Mouse (Mus musculus): ENCODE measurements around the gene Sfmbt2. TPM values are rescaled to one million over a fixed set of nuclear protein-coding genes. Genes with fewer than 3 reads are reported as not detected.

Gene Sfmbt2
- polyA plus RNA-seq, 1 experiment from 2014 or later, result 1.3 TPM

DNA sequence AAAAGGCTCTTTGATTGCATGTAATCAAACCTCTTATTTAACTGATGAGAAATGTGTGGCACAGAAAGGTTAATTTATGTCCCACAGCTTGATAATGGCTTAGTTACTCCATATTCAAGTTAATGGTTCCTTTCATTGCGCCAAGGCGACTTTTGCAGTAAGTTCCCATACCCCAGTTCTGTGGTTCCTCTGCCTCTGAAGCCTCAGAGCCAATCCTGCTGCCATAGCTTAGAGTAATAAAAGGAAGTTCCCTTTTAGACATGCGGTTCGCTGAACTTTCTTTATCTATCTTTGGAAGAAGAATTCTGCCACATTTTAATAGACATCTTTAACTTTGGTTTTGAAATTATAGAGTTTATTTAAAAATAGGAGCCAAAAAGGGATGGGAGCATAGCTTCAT lies 19.7 kb downstream of the Sfmbt2 start:
- Histone ChIP-seq H3K27me3 (ENCODE audit: control insufficient read depth, insufficient read depth, low read depth, low read length) (no peaks in the 10 kb centered on the region), H3K27ac (ENCODE audit: low read length) (no peak overlapping the region), H3K4me2 (ENCODE audit: low read depth, low read length) (no peak overlapping the region), H3K4me3 (ENCODE audit: low read length) (no peak overlapping the region), H3K4me1 (replicated peaks; ENCODE audit: control insufficient read depth, insufficient read depth, low read length) (no peaks in the 10 kb centered on the region), H3K36me3 (ENCODE audit: control insufficient read depth, insufficient read depth, low read length) (no peaks in the 10 kb centered on the region), H3K9ac (ENCODE audit: low read length) (no peak overlapping the region), H3K9me3 (ENCODE audit: control insufficient read depth, low read length) (no peaks in the 10 kb centered on the region)
- 89% methylated on average over 4 of the region's 4 CpGs for WGBS
- ATAC-seq (ENCODE audit: low read depth), result no peak

DNA sequence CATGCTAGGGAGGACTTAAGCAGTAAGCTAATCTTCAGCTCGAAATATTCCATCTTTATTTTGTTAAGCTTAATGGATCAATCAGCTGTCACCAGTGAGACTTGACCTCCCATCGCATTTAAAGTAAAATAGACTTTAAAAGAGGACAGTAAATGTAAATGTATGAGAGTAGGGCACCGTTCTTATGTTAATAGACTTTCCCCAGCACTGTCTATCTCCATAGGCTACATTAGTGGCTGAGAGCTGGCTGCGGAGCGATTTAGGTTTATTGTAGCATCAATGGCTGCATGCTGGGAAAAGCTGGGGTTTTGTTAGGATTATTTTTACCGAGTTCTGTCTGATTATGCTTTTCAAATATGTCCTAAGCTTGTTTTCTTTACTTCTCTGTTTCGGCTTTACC lies 20.5 kb downstream of the Sfmbt2 start:
- no peak for ATAC-seq (ENCODE audit: low read depth)
- no peaks in the 10 kb centered on the region for H3K9me3 ChIP-seq (ENCODE audit: control insufficient read depth, low read length)
- no peaks in the 10 kb centered on the region for H3K36me3 ChIP-seq (ENCODE audit: control insufficient read depth, insufficient read depth, low read length)
- no peak overlapping the region for H3K4me3 ChIP-seq (ENCODE audit: low read length)
- no peak overlapping the region for H3K9ac ChIP-seq (ENCODE audit: low read length)
- H3K4me2 ChIP-seq (ENCODE audit: low read depth, low read length), result no peak overlapping the region
- no peaks in the 10 kb centered on the region for H3K4me1 ChIP-seq (replicated peaks; ENCODE audit: control insufficient read depth, insufficient read depth, low read length)
- no peak overlapping the region for H3K27ac ChIP-seq (ENCODE audit: low read length)
- 40% methylated on average over 7 of the region's 7 CpGs for WGBS
- no peaks in the 10 kb centered on the region for H3K27me3 ChIP-seq (ENCODE audit: control insufficient read depth, insufficient read depth, low read depth, low read length)

DNA sequence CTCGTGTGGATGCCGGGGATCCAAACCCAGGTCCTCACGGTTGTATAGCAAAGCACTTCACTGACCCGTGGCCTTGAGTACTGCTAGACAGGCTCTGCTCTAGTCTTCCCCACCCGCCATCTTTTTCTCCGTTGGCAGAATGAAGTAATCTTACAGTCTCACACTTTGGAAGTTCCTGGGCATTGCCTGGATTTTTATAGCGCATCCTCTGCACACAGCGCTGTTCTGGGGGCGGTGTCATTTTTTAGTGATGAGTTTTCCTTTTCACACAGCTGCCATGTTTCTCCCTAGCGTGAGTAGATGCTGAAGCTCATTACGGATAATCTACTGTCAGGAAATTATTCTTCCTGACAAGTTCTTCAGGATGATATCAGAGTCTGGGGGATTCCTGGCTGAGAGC lies 24.8 kb downstream of the Sfmbt2 start:
- Histone ChIP-seq H3K9me3 (ENCODE audit: control insufficient read depth, low read length) (no peaks in the 10 kb centered on the region), H3K9ac (ENCODE audit: low read length) (no peak overlapping the region), H3K4me1 (replicated peaks; ENCODE audit: control insufficient read depth, insufficient read depth, low read length) (no peaks in the 10 kb centered on the region), H3K27ac (ENCODE audit: low read length) (no peak overlapping the region), H3K4me3 (ENCODE audit: low read length) (no peak overlapping the region), H3K36me3 (ENCODE audit: control insufficient read depth, insufficient read depth, low read length) (no peaks in the 10 kb centered on the region), H3K27me3 (ENCODE audit: control insufficient read depth, insufficient read depth, low read depth, low read length) (no peaks in the 10 kb centered on the region), H3K4me2 (ENCODE audit: low read depth, low read length) (no peak overlapping the region)
- ATAC-seq (ENCODE audit: low read depth), result no peak
- whole genome bisulfite sequencing, result 85% methylated on average over 11 of the region's 11 CpGs

DNA sequence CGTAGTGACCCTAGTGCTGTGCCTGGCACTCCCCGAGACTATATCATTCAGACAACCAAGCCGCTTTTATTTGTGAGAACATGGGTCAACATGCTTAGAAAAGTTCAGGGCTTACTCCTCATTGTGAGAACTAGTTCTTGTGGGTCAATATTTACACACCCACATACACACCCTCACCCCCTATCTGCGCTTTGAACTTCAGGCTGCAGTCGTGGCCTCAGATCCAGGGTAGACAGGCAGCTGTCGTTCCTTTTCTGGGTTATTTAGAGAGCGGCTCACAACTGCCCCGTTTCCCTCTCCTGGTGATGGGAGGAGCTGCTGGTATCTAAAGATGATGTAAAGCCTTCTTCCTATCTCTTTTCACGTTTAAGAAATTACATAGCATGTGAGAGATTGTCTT lies 27.5 kb downstream of the Sfmbt2 start:
- H3K9ac ChIP-seq (ENCODE audit: low read length), result no peak overlapping the region
- no peak for ATAC-seq (ENCODE audit: low read depth)
- WGBS, result 38% methylated on average over 9 of the region's 9 CpGs
- H3K4me3 ChIP-seq (ENCODE audit: low read length), result no peak overlapping the region
- H3K9me3 ChIP-seq (ENCODE audit: control insufficient read depth, low read length), result no peaks in the 10 kb centered on the region
- H3K4me1 ChIP-seq (replicated peaks; ENCODE audit: control insufficient read depth, insufficient read depth, low read length), result no peaks in the 10 kb centered on the region
- H3K4me2 ChIP-seq (ENCODE audit: low read depth, low read length), result no peak overlapping the region
- H3K27me3 ChIP-seq (ENCODE audit: control insufficient read depth, insufficient read depth, low read depth, low read length), result no peaks in the 10 kb centered on the region
- H3K27ac ChIP-seq (ENCODE audit: low read length), result no peak overlapping the region
- H3K36me3 ChIP-seq (ENCODE audit: control insufficient read depth, insufficient read depth, low read length), result no peaks in the 10 kb centered on the region

DNA sequence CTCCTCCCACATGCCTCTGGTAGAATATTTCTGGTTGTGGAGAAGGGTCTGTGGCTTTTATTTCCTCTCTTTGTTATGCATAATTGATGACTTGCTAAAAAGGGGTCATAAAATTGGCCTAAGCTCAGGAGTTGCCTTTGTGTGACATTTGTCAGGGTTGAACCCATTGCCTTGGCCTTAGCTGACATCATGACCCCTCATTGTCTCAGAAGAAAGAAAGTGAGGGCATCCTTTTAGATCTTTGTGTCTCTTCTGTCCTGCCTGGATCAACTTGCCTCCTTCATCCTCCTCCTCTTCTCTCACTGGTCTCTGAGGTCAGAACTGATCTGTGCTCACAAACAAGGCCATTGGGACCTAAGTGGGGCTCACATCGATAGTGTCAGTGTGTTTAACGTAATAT lies 35.8 kb downstream of the Sfmbt2 start:
- Histone ChIP-seq H3K4me1 (replicated peaks; ENCODE audit: control insufficient read depth, insufficient read depth, low read length) (no peaks in the 10 kb centered on the region), H3K4me2 (ENCODE audit: low read depth, low read length) (no peak overlapping the region), H3K9ac (ENCODE audit: low read length) (no peak overlapping the region), H3K4me3 (ENCODE audit: low read length) (no peak overlapping the region), H3K27ac (ENCODE audit: low read length) (no peak overlapping the region), H3K9me3 (ENCODE audit: control insufficient read depth, low read length) (no peaks in the 10 kb centered on the region), H3K27me3 (ENCODE audit: control insufficient read depth, insufficient read depth, low read depth, low read length) (no peaks in the 10 kb centered on the region), H3K36me3 (ENCODE audit: control insufficient read depth, insufficient read depth, low read length) (no peaks in the 10 kb centered on the region)
- no peak for ATAC-seq (ENCODE audit: low read depth)
- 71% methylated on average over 2 of the region's 2 CpGs for WGBS

DNA sequence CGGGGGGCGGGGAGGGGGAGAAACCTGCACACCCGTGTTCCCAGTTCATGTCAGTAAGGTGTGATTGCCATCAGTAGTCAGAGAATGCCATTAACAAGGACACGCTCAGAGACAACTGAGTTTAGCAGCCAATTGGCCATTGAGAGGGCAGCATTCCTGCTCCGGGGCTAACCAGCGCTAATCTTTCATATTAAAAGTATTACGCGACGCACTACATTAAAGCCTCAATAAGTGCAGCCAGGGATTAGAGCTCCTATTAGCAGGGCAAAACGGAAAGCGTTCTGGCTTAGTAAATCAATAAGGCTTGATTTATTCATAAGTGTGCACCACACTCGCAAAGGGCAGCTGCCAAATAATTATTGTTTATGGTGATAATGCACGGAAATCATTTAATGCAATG lies 39.1 kb downstream of the Sfmbt2 start:
- no peak for ATAC-seq (ENCODE audit: low read depth)
- Histone ChIP-seq H3K4me1 (replicated peaks; ENCODE audit: control insufficient read depth, insufficient read depth, low read length) (no peaks in the 10 kb centered on the region), H3K4me3 (ENCODE audit: low read length) (no peak overlapping the region), H3K36me3 (ENCODE audit: control insufficient read depth, insufficient read depth, low read length) (no peaks in the 10 kb centered on the region), H3K9ac (ENCODE audit: low read length) (no peak overlapping the region), H3K9me3 (ENCODE audit: control insufficient read depth, low read length) (no peaks in the 10 kb centered on the region), H3K4me2 (ENCODE audit: low read depth, low read length) (no peak overlapping the region), H3K27ac (ENCODE audit: low read length) (no peak overlapping the region), H3K27me3 (ENCODE audit: control insufficient read depth, insufficient read depth, low read depth, low read length) (no peaks in the 10 kb centered on the region)
- WGBS, result 83% methylated on average over 13 of the region's 13 CpGs

DNA sequence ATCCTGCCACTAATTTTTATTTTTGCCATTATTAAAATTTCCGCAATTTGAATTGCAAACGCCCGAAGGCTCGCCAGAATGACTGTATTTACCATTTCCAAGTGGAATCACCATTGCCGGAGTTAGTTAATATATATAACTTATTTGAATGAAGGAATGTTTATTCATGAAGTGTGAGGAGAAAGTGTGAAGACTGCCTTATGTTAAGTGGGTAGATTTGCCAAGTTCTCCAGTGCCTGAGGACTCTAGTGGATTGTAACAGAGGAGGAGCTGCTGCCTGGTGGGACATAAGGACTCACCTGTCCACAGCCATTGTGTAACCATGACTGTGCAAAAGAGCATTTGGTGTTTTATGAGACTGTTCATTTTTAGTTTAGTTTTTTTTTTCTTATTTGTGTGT lies 39.8 kb downstream of the Sfmbt2 start:
- 85% methylated on average over 5 of the region's 5 CpGs for WGBS
- no peak for ATAC-seq (ENCODE audit: low read depth)
- no peak overlapping the region for H3K4me3 ChIP-seq (ENCODE audit: low read length)

DNA sequence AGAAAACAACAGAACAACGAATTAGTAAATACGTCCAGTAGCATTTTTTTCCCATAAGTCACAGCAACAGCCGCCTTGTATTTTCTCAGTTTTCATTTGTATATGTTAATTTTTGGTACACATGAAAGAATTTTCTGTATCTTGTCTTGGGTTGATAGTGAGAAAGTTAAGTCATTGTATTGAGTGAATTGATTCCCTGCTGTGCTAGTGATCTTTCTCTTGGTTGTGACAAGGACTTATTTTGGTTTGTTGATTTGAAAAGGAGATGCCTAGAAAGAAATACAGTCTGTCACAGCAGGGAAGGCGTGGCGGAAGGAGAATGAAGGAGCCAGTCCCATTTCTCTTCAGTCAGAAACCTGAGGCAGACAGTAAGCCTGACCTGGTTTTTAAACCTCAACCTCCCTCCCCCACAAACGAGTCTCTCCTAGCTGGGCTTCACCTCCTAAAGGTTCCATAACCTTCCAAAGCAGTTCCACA lies 50.7 kb downstream of the Sfmbt2 start:
- Histone ChIP-seq H3K36me3 (ENCODE audit: control insufficient read depth, insufficient read depth, low read length) (no peaks in the 10 kb centered on the region), H3K4me3 (ENCODE audit: low read length) (no peak overlapping the region), H3K27ac (ENCODE audit: low read length) (no peak overlapping the region), H3K27me3 (ENCODE audit: control insufficient read depth, insufficient read depth, low read depth, low read length) (no peaks in the 10 kb centered on the region), H3K9me3 (ENCODE audit: control insufficient read depth, low read length) (no peaks in the 10 kb centered on the region), H3K4me1 (replicated peaks; ENCODE audit: control insufficient read depth, insufficient read depth, low read length) (no peaks in the 10 kb centered on the region), H3K9ac (ENCODE audit: low read length) (no peak overlapping the region), H3K4me2 (ENCODE audit: low read depth, low read length) (no peak overlapping the region)
- ATAC-seq (ENCODE audit: low read depth), result no peak
- 78% methylated on average over 6 of the region's 6 CpGs for WGBS

More for the DNA sequence above, 39.8 kb downstream of the Sfmbt2 start:
- Histone ChIP-seq H3K4me1 (replicated peaks; ENCODE audit: control insufficient read depth, insufficient read depth, low read length) (no peaks in the 10 kb centered on the region), H3K27me3 (ENCODE audit: control insufficient read depth, insufficient read depth, low read depth, low read length) (no peaks in the 10 kb centered on the region), H3K9me3 (ENCODE audit: control insufficient read depth, low read length) (no peaks in the 10 kb centered on the region), H3K4me2 (ENCODE audit: low read depth, low read length) (no peak overlapping the region), H3K27ac (ENCODE audit: low read length) (no peak overlapping the region), H3K9ac (ENCODE audit: low read length) (no peak overlapping the region), H3K36me3 (ENCODE audit: control insufficient read depth, insufficient read depth, low read length) (no peaks in the 10 kb centered on the region)

DNA sequence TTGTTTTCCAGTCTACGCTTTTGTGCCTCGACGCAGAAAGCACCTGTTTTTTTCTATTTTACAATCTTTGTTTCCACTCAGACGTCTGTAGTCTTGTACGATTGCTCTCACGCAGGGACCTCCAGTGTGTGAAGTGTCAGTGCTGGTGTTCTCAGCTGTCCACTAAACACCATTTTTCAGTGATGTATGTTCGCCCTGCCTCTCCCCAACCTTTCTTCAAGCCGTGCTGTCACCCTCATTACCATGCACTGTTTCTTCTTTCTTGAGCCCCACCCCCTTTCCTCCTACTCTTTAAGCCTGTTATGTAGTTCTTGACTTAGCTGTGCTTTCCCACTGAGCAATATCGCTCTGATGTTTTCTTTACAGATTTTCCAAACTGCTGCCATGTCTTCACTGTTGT lies 67.0 kb downstream of the Sfmbt2 start:
- Histone ChIP-seq H3K36me3 (ENCODE audit: control insufficient read depth, insufficient read depth, low read length) (no peaks in the 10 kb centered on the region), H3K4me2 (ENCODE audit: low read depth, low read length) (no peak overlapping the region), H3K27me3 (ENCODE audit: control insufficient read depth, insufficient read depth, low read depth, low read length) (no peaks in the 10 kb centered on the region), H3K9me3 (ENCODE audit: control insufficient read depth, low read length) (no peaks in the 10 kb centered on the region), H3K4me3 (ENCODE audit: low read length) (no peak overlapping the region), H3K9ac (ENCODE audit: low read length) (no peak overlapping the region), H3K27ac (ENCODE audit: low read length) (no peak overlapping the region), H3K4me1 (replicated peaks; ENCODE audit: control insufficient read depth, insufficient read depth, low read length) (no peaks in the 10 kb centered on the region)
- ATAC-seq (ENCODE audit: low read depth), result no peak
- WGBS, result 46% methylated on average over 9 of the region's 9 CpGs

DNA sequence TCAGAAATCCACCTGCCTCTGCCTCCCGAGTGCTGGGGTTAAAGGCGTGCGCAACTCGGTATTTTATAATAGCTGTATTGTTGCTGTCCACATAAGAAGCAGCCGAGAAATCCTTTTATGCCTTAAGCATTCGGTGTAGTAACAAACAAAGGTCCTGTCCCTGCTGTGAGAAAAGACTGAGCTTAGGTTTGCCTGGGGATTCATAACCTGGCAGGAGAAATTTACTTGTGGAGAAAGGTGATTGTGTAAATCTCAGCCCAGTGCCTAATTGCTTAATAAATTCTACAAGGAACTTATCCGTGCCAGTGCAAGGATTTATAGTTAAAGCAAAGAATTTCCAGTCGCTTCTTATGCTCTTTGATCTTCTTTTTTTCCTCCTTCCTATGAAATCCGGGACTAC lies 71.5 kb downstream of the Sfmbt2 start:
- H3K4me3 ChIP-seq (ENCODE audit: low read length), result no peak overlapping the region
- H3K9me3 ChIP-seq (ENCODE audit: control insufficient read depth, low read length), result no peaks in the 10 kb centered on the region
- no peaks in the 10 kb centered on the region for H3K27me3 ChIP-seq (ENCODE audit: control insufficient read depth, insufficient read depth, low read depth, low read length)
- H3K4me1 ChIP-seq (replicated peaks; ENCODE audit: control insufficient read depth, insufficient read depth, low read length), result no peaks in the 10 kb centered on the region
- no peak overlapping the region for H3K27ac ChIP-seq (ENCODE audit: low read length)
- H3K9ac ChIP-seq (ENCODE audit: low read length), result no peak overlapping the region
- no peak for ATAC-seq (ENCODE audit: low read depth)
- WGBS, result 72% methylated on average over 9 of the region's 9 CpGs
- H3K4me2 ChIP-seq (ENCODE audit: low read depth, low read length), result no peak overlapping the region
- H3K36me3 ChIP-seq (ENCODE audit: control insufficient read depth, insufficient read depth, low read length), result no peaks in the 10 kb centered on the region

Data from lung, embryonic 16.5 days (tissue).